Mouse (Mus musculus) left cerebral cortex, postnatal 25 days (tissue): ENCODE results near the gene Adh7. TPM values are rescaled to one million over a fixed set of nuclear protein-coding genes. Genes with fewer than 3 reads are reported as not detected.

Experiments used
- total RNA-seq, 2 experiments: library from RNA; stranded (reverse); gene quantifications; 2 replicates each; pipeline ENCODE4 v1.2.3; 2021

The Adh7 gene
- total RNA-seq, 2 experiments from 2014 or later: not detected

Other genes with a start within 250 kb of the Adh7 start
- 1 to 10 TPM; 2.5 to 2.9 TPM for gene Dapp1, start 236.2 kb upstream of the Adh7 start, total RNA-seq
- 1 to 10 TPM; 2.6 to 2.7 TPM for gene 1110002E22Rik, start 152.7 kb upstream of the Adh7 start, total RNA-seq
- gene Gm5105, start 150.4 kb upstream of the Adh7 start, total RNA-seq: under 1 TPM in 1 of 2 experiments, not detected in 1; 0.21 TPM
- gene Trmt10a, start 74.3 kb upstream of the Adh7 start, total RNA-seq: 1 to 10 TPM; 5.8 to 7.3 TPM
- gene Mttp, start 72.8 kb upstream of the Adh7 start, total RNA-seq: 1 to 10 TPM; 6.0 to 6.2 TPM
- gene 4930579F01Rik, start 23.9 kb upstream of the Adh7 start, total RNA-seq: not detected
- gene Adh1, start 43.2 kb downstream of the Adh7 start, total RNA-seq: under 1 TPM; 0.60 to 0.62 TPM
- not detected for gene Adh6a, start 95.5 kb downstream of the Adh7 start, total RNA-seq
- gene Adh6b, start 124.0 kb downstream of the Adh7 start, total RNA-seq: not detected
- not detected for gene Adh4, start 197.7 kb downstream of the Adh7 start, total RNA-seq
- 10 to 100 TPM; 59.2 to 60.8 TPM for gene Adh5, start 225.3 kb downstream of the Adh7 start, total RNA-seq